Mouse (Mus musculus) intestine, embryonic 16.5 days (tissue): ENCODE data around the gene Tada2a. TPM values are rescaled to one million over a fixed set of nuclear protein-coding genes. Genes with fewer than 3 reads are reported as not detected.

Experiments
- ATAC-seq: fragments of 200-750 bp; cut with Nextera tagmentation; 2 replicates; pipeline ENCODE4 v1.8.0; 2017; ENCODE audit warnings: moderate TSS enrichment, moderate library complexity
- H3K27ac ChIP-seq: fragments of 300-500 bp; sonication (generic); 2 replicates; pipeline ENCODE4 v1.5.1; 2014; ENCODE audit warnings: mild to moderate bottlenecking, low read length
- H3K27me3 ChIP-seq: fragments of 300-500 bp; sonication (generic); replicated peaks from 2 replicates; pipeline ENCODE4 v1.6.1; 2014; ENCODE audit warnings: low read length, control low read depth, mixed read lengths; ENCODE audit not compliant: control insufficient read depth, insufficient read depth
- H3K36me3 ChIP-seq: fragments of 300-500 bp; sonication (generic); 2 replicates; pipeline ENCODE4 v1.6.1; 2014; ENCODE audit warnings: low read length, control low read depth; ENCODE audit not compliant: control insufficient read depth, insufficient read depth
- H3K4me1 ChIP-seq: fragments of 300-500 bp; sonication (generic); 2 replicates; pipeline ENCODE4 v1.6.1; 2014; ENCODE audit warnings: low read length, control low read depth, mixed read lengths; ENCODE audit not compliant: control insufficient read depth, insufficient read depth
- H3K4me2 ChIP-seq: fragments of 300-500 bp; sonication (generic); 2 replicates; pipeline ENCODE4 v1.6.1; 2014; ENCODE audit warnings: low read depth, low read length, control low read depth
- H3K4me3 ChIP-seq: fragments of 300-500 bp; sonication (generic); 2 replicates; pipeline ENCODE4 v1.5.1; 2014; ENCODE audit warnings: mild to moderate bottlenecking, low read length
- H3K9ac ChIP-seq: fragments of 300-500 bp; sonication (generic); 2 replicates; pipeline ENCODE4 v1.6.1; 2014; ENCODE audit warnings: low read depth, low read length
- H3K9me3 ChIP-seq: fragments of 300-500 bp; sonication (generic); 2 replicates; pipeline ENCODE4 v1.6.1; 2016; ENCODE audit warnings: low read length, control low read depth; ENCODE audit not compliant: control insufficient read depth
- WGBS: fragments of 180-500 bp; shearing (Covaris S2); extraction: QIAGEN DNeasy Blood & Tissue Kit; methylation state at CpG from one replicate; pipeline ENCODE4 v1.1.7; 2014; 5-methylcytosine and 5-hydroxymethylcytosine counted together
- polyA plus RNA-seq: library from polyadenylated mRNA; unstranded; fragments of >200 nt; fragmentation: Nextera tagmentation; extraction: Ambion mirVana; gene quantifications from 2 replicates; pipeline ENCODE4 v1.2.1, GENCODE M21; 2015

The Tada2a gene
- polyA plus RNA-seq, 1 experiment from 2014 or later = 23.2 TPM

- Histone ChIP-seq H3K27me3 (no peaks in the 10 kb centered on the region), H3K27ac (no peak overlapping the region), H3K9ac (no peak overlapping the region), H3K4me2 (no peak overlapping the region), H3K36me3 (peaks cover 18% of the 10 kb centered on the region), H3K9me3 (no peaks in the 10 kb centered on the region), H3K4me3 (no peak overlapping the region), H3K4me1 (no peaks in the 10 kb centered on the region)
- 86% methylated on average over 4 of the region's 4 CpGs for WGBS
- ATAC-seq = no peak
Measured at GRCm38 (mm10) chr11:84117431-84117830, 12.0 kb downstream of the Tada2a start.

- H3K36me3 ChIP-seq = peaks cover 15% of the 10 kb centered on the region
- H3K27me3 ChIP-seq = no peaks in the 10 kb centered on the region
- no peak overlapping the region for H3K4me2 ChIP-seq
- H3K9me3 ChIP-seq = no peaks in the 10 kb centered on the region
- no peak overlapping the region for H3K4me3 ChIP-seq
- H3K4me1 ChIP-seq = no peaks in the 10 kb centered on the region
- WGBS = 64% methylated on average over 2 of the region's 2 CpGs
- no peak for ATAC-seq
- no peak overlapping the region for H3K9ac ChIP-seq
- no peak overlapping the region for H3K27ac ChIP-seq
Measured at GRCm38 (mm10) chr11:84116221-84116620, 13.2 kb downstream of the Tada2a start.

- no peaks in the 10 kb centered on the region for H3K9me3 ChIP-seq
- 78% methylated on average over 9 of the region's 9 CpGs for WGBS
- H3K9ac ChIP-seq = no peak overlapping the region
- no peak for ATAC-seq
- H3K27me3 ChIP-seq = no peaks in the 10 kb centered on the region
- H3K4me2 ChIP-seq = no peak overlapping the region
- H3K4me1 ChIP-seq = no peaks in the 10 kb centered on the region
- H3K36me3 ChIP-seq = peaks cover 10% of the 10 kb centered on the region
- no peak overlapping the region for H3K4me3 ChIP-seq
- no peak overlapping the region for H3K27ac ChIP-seq
Measured at GRCm38 (mm10) chr11:84115646-84116045, 13.8 kb downstream of the Tada2a start.

- peaks cover 5% of the 10 kb centered on the region; the same call in 1 of the 2 replicates for H3K36me3 ChIP-seq
- no peak overlapping the region for H3K4me3 ChIP-seq
- no peak for ATAC-seq
- H3K27ac ChIP-seq = no peak overlapping the region
- H3K9ac ChIP-seq = no peak overlapping the region
- 91% methylated on average over 5 of the region's 5 CpGs for WGBS
- H3K4me1 ChIP-seq = no peaks in the 10 kb centered on the region
- no peaks in the 10 kb centered on the region for H3K27me3 ChIP-seq
- H3K4me2 ChIP-seq = no peak overlapping the region
- H3K9me3 ChIP-seq = no peaks in the 10 kb centered on the region
Measured at GRCm38 (mm10) chr11:84113623-84114022, 15.8 kb downstream of the Tada2a start.

- Histone ChIP-seq H3K27me3 (no peaks in the 10 kb centered on the region), H3K36me3 (peaks cover 4% of the 10 kb centered on the region; the same call in 1 of the 2 replicates), H3K9me3 (no peaks in the 10 kb centered on the region), H3K27ac (no peak overlapping the region), H3K4me1 (no peaks in the 10 kb centered on the region), H3K4me3 (no peak overlapping the region), H3K4me2 (no peak overlapping the region), H3K9ac (no peak overlapping the region)
- no peak for ATAC-seq
- WGBS = 70% methylated on average over 2 of the region's 2 CpGs
Measured at GRCm38 (mm10) chr11:84107137-84107536, 22.3 kb downstream of the Tada2a start.

GRCm38 (mm10) chr11:84104036-84104435 is 25.4 kb downstream of the Tada2a start:
- H3K4me3 ChIP-seq = no peak overlapping the region
- H3K4me1 ChIP-seq = no peaks in the 10 kb centered on the region
- H3K9me3 ChIP-seq = no peaks in the 10 kb centered on the region
- no peak overlapping the region for H3K9ac ChIP-seq
- 90% methylated on average over 6 of the region's 6 CpGs for WGBS
- H3K27me3 ChIP-seq = no peaks in the 10 kb centered on the region
- H3K4me2 ChIP-seq = no peak overlapping the region
- 0 out of 2 replicates have a peak, but pooled peaks cover 4% of the 10 kb centered on the region for H3K36me3 ChIP-seq
- no peak overlapping the region for H3K27ac ChIP-seq
- no peak for ATAC-seq

GRCm38 (mm10) chr11:84101182-84101581 is 28.2 kb downstream of the Tada2a start:
- no peak overlapping the region for H3K27ac ChIP-seq
- no peak overlapping the region for H3K9ac ChIP-seq
- no peaks in the 10 kb centered on the region for H3K9me3 ChIP-seq
- no peak overlapping the region for H3K4me3 ChIP-seq
- H3K36me3 ChIP-seq = 0 out of 2 replicates have a peak, but pooled peaks cover 3% of the 10 kb centered on the region
- no peak overlapping the region for H3K4me2 ChIP-seq
- no peaks in the 10 kb centered on the region for H3K4me1 ChIP-seq
- H3K27me3 ChIP-seq = no peaks in the 10 kb centered on the region
- no peak for ATAC-seq

- no peaks in the 10 kb centered on the region for H3K4me1 ChIP-seq
- H3K36me3 ChIP-seq = peaks cover 3% of the 10 kb centered on the region; the same call in 1 of the 2 replicates
- H3K9ac ChIP-seq = no peak overlapping the region
- H3K27me3 ChIP-seq = no peaks in the 10 kb centered on the region
- H3K4me3 ChIP-seq = no peak overlapping the region
- H3K9me3 ChIP-seq = no peaks in the 10 kb centered on the region
- WGBS = 77% methylated on average over 5 of the region's 5 CpGs
- H3K4me2 ChIP-seq = no peak overlapping the region
- ATAC-seq = no peak
- no peak overlapping the region for H3K27ac ChIP-seq
Measured at GRCm38 (mm10) chr11:84097251-84097998, 32.0 kb downstream of the Tada2a start.

- H3K9ac ChIP-seq = no peak overlapping the region
- 85% methylated on average over 4 of the region's 4 CpGs for WGBS
- peaks cover 4% of the 10 kb centered on the region; the same call in 1 of the 2 replicates for H3K36me3 ChIP-seq
- H3K27ac ChIP-seq = no peak overlapping the region
- H3K9me3 ChIP-seq = no peaks in the 10 kb centered on the region
- H3K4me2 ChIP-seq = no peak overlapping the region
- H3K4me1 ChIP-seq = no peaks in the 10 kb centered on the region
- no peak for ATAC-seq
- no peak overlapping the region for H3K4me3 ChIP-seq
- no peaks in the 10 kb centered on the region for H3K27me3 ChIP-seq
Measured at GRCm38 (mm10) chr11:84095084-84095483, 34.3 kb downstream of the Tada2a start.

- Histone ChIP-seq H3K4me2 (no peak overlapping the region), H3K36me3 (peaks cover 7% of the 10 kb centered on the region; the same call in 1 of the 2 replicates), H3K9ac (no peak overlapping the region), H3K27ac (no peak overlapping the region), H3K4me3 (no peak overlapping the region), H3K9me3 (no peaks in the 10 kb centered on the region), H3K27me3 (no peaks in the 10 kb centered on the region), H3K4me1 (no peaks in the 10 kb centered on the region)
- ATAC-seq = no peak
- 85% methylated on average over 8 of the region's 8 CpGs for WGBS
Measured at GRCm38 (mm10) chr11:84090572-84090971, 38.8 kb downstream of the Tada2a start.
